Mouse (Mus musculus) embryonic facial prominence, embryonic 11.5 days (tissue): ENCODE data around the gene Usp36. TPM values are rescaled to one million over a fixed set of nuclear protein-coding genes. Genes with fewer than 3 reads are reported as not detected.

Source experiments
- ATAC-seq: fragments of 200-750 bp; cut with Nextera tagmentation; replicated peaks from 2 replicates; pipeline ENCODE4 v1.8.0; 2017; ENCODE audit warnings: low read depth; ENCODE audit not compliant: insufficient number of reproducible peaks, low FRiP score, low TSS enrichment
- DNase-seq: peaks from one replicate; pipeline ENCODE4 v3.0.0-alpha.2; 2015; ENCODE audit warnings: low spot score
- H3K27ac ChIP-seq: fragments of 300-500 bp; sonication (generic); replicated peaks from 2 replicates; pipeline ENCODE4 v1.5.1; 2014; ENCODE audit warnings: mild to moderate bottlenecking, low read depth, low read length, control low read depth
- H3K27me3 ChIP-seq: fragments of 300-500 bp; sonication (generic); 2 replicates; pipeline ENCODE4 v1.6.1; 2014; ENCODE audit warnings: mild to moderate bottlenecking, low read length, moderate library complexity, mixed read lengths; ENCODE audit not compliant: control insufficient read depth, insufficient read depth
- H3K36me3 ChIP-seq: fragments of 300-500 bp; sonication (generic); replicated peaks from 2 replicates; pipeline ENCODE4 v1.6.1; 2014; ENCODE audit warnings: low read depth, mild to moderate bottlenecking, low read length, moderate library complexity, mixed read lengths; ENCODE audit not compliant: control insufficient read depth, insufficient read depth
- H3K4me1 ChIP-seq: fragments of 300-500 bp; sonication (generic); 2 replicates; pipeline ENCODE4 v1.6.1; 2014; ENCODE audit warnings: low read length, mixed read lengths; ENCODE audit not compliant: control insufficient read depth, insufficient read depth
- H3K4me2 ChIP-seq: fragments of 300-500 bp; sonication (generic); 2 replicates; pipeline ENCODE4 v1.6.1; 2014; ENCODE audit warnings: low read depth, mild to moderate bottlenecking, control low read depth, low read length, moderate library complexity
- H3K4me3 ChIP-seq: fragments of 300-500 bp; sonication (generic); 2 replicates; pipeline ENCODE4 v1.5.1; 2014; ENCODE audit warnings: low read depth, low read length, control low read depth
- H3K9ac ChIP-seq: fragments of 300-500 bp; sonication (generic); replicated peaks from 2 replicates; pipeline ENCODE4 v1.6.1; 2014; ENCODE audit warnings: mild to moderate bottlenecking, control low read depth, low read length
- H3K9me3 ChIP-seq: fragments of 300-500 bp; sonication (generic); replicated peaks from 2 replicates; pipeline ENCODE4 v1.6.1; 2016; ENCODE audit warnings: mild to moderate bottlenecking, low read length, inconsistent platforms, mixed read lengths; ENCODE audit not compliant: control insufficient read depth
- WGBS: fragments of 180-500 bp; shearing (Covaris S2); extraction: QIAGEN DNeasy Blood & Tissue Kit; methylation state at CpG from one replicate; pipeline ENCODE4 v1.1.7; 2014; 5-methylcytosine and 5-hydroxymethylcytosine counted together
- polyA plus RNA-seq: library from polyadenylated mRNA; unstranded; fragments of >200 nt; fragmentation: Nextera tagmentation; extraction: Ambion mirVana; gene quantifications from 2 replicates; pipeline ENCODE4 v1.2.1, GENCODE M21; 2014

Usp36 gene
- polyA plus RNA-seq, 1 experiment from 2014 or later, result 8.1 TPM

DNA sequence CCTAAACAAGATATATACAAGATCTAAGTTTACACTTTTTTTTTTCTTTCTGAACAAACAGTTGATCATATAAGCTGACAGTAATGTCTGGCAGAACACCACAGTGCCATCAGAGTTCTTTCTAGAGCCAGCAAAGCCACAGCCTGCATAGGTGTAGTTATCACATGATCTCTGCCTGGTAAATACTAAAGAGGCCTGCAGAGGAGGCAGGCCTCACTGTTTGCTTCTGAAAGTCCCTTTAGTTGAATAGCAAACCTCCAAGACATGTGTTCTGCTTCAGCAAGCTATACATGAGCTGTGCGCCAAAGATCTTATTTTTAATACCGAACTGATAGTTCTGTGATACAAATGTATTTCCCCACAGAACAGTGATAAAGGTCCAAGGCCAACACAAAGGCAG is 44.9 kb downstream of the Usp36 start:
- no peak for DNase-seq
- no peak for ATAC-seq
- Histone ChIP-seq H3K27ac (no peak overlapping the region), H3K27me3 (no peaks in the 10 kb centered on the region), H3K9ac (no peak overlapping the region), H3K36me3 (no peaks in the 10 kb centered on the region), H3K4me1 (peaks cover 10% of the 10 kb centered on the region), H3K4me2 (no peak overlapping the region), H3K9me3 (no peaks in the 10 kb centered on the region), H3K4me3 (no peak overlapping the region)
- 91% methylated on average over 2 of the region's 2 CpGs for WGBS

DNA sequence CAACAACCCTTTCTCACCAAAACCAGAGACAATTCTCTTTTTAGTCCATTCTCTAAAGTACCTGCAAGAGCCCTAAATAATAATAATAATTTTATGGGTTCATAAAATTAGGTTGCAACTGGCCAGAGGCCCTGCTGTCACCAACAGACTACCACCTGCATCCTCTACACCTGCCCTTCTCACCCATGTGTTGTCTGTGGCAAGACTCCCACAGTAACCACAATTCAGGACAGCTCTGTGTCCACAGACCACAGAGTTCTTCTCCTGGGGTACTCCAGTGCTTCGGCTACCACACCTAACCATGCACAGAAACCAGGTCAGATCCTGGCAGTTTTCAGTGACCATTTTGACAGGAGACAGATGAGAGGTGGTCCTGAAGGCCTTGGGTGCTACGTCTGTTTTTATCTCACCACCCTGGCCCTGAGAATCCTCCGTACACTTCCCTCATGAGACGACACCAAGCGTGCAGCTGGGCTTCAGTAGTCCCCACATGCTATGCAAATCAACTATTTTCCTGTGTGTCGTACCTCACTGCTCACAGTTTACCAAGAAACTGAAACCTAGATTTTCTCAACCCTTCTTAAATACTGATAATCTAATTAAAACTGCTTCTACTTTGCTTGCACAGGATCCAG is 46.3 kb downstream of the Usp36 start:
- ATAC-seq (no peak), DNase-seq (no peak)
- Histone ChIP-seq H3K36me3 (no peaks in the 10 kb centered on the region), H3K4me2 (no peak overlapping the region), H3K9ac (no peak overlapping the region), H3K4me3 (no peak overlapping the region), H3K27me3 (no peaks in the 10 kb centered on the region), H3K4me1 (peaks cover 18% of the 10 kb centered on the region), H3K27ac (no peak overlapping the region), H3K9me3 (no peaks in the 10 kb centered on the region)
- 90% methylated on average over 6 of the region's 6 CpGs for WGBS

DNA sequence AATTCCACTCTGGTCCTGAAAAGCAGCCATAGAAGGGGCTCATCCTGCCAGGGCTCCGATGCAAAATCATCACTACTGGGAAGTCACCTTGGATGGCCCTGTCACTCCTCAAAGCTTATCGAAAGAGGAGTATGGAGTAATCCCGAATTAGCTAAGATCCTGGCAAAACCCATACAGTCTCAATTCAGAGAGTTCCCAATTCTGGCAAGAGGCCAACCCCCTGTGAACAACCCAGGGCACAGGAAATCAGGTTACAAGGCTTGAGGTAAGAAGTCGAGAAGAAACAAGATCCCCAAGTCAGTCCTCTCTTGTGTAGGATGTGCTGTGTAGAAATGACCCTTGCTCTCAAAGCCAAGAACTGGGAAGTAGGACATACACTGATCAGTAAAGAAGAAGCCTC is 47.5 kb downstream of the Usp36 start:
- no peak overlapping the region for H3K9ac ChIP-seq
- H3K9me3 ChIP-seq, result no peaks in the 10 kb centered on the region
- no peak for DNase-seq
- no peaks in the 10 kb centered on the region for H3K36me3 ChIP-seq
- H3K4me1 ChIP-seq, result peaks cover 18% of the 10 kb centered on the region
- H3K27me3 ChIP-seq, result no peaks in the 10 kb centered on the region
- ATAC-seq, result no peak
- 76% methylated on average over 4 of the region's 4 CpGs for WGBS
- H3K27ac ChIP-seq, result no peak overlapping the region
- H3K4me2 ChIP-seq, result no peak overlapping the region
- no peak overlapping the region for H3K4me3 ChIP-seq

DNA sequence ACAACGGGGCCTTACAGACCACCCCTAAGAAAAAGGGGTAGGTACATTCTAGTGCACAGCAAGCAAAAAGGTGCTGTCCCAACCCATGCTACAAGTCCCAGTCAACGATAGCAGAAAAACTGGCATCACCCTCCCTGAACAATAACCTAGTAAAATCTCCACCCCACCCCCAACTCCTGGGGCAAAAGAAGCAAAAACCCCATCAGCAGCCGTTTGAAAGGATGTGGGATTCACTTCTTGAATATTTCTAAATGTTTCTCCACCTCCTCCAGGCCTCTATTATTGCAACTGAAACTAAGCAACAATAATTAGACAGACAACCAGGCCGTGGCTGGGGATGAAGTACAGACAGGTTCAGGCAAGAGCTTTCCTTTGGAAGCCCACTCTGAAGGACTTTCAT is 49.7 kb downstream of the Usp36 start:
- H3K9me3 ChIP-seq, result no peaks in the 10 kb centered on the region
- no peak overlapping the region for H3K4me2 ChIP-seq
- peak overlapping the region; percentile 52 for H3K9ac ChIP-seq
- no peaks in the 10 kb centered on the region for H3K36me3 ChIP-seq
- no peak overlapping the region for H3K4me3 ChIP-seq
- H3K4me1 ChIP-seq, result peaks cover 12% of the 10 kb centered on the region
- WGBS, result 59% methylated on average over 4 of the region's 4 CpGs
- H3K27me3 ChIP-seq, result no peaks in the 10 kb centered on the region
- peak; percentile 7; the same call in 1 of the 2 replicates for ATAC-seq
- no peak for DNase-seq
- peak overlapping the region; percentile 92 for H3K27ac ChIP-seq

DNA sequence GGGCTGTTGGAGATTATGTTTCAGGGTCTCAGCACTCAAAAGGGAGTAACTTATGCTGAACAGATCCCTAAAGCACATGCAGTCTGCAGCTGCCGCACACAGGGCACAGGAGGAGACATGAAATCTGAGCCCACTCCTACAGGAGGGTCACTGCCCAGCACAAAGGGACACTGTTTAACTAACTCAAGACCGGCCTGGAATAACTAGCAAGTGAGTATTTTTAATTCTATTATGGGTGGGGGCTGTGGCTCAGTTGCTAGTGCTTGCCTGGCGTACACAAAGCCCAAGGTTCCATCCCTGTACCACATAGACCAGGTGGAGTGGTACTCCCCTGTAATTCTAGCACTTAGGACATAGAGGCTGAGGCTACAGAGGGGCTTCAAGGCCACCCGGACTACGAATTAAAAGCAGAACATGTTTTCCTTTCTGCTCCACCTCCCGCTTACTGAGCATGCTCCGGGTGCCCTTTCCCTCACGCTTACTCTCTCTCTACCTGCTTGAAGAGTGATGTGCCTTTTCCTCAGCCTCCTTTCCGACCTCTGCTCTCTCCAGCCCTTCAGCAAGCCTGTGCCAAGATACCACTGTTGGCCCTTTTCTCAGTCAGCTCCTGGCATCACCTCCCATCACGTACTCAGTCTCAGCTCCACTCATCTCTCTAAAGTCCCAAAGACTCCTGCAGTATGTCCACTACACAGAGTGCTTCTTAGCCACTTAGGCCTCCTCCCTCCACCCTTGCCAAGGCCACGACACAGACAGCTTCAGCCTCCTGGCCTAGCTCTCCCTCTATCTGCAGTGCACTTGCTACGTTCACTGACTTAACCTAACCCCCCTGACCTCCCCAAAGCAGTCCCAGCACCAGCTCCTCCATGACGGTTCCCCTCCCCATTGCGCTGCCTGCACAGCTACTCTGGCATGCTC is 50.5 kb downstream of the Usp36 start:
- peak; percentile 87 for DNase-seq
- H3K4me3 ChIP-seq, result no peak overlapping the region
- peak overlapping the region; percentile 31 for H3K4me2 ChIP-seq
- peaks cover 12% of the 10 kb centered on the region for H3K4me1 ChIP-seq
- H3K9me3 ChIP-seq, result no peaks in the 10 kb centered on the region
- H3K27ac ChIP-seq, result peak overlapping the region; percentile 92
- peak overlapping the region; percentile 52 for H3K9ac ChIP-seq
- ATAC-seq, result peak; percentile 88
- H3K36me3 ChIP-seq, result no peaks in the 10 kb centered on the region
- H3K27me3 ChIP-seq, result no peaks in the 10 kb centered on the region
- WGBS, result 21% methylated on average over 14 of the region's 14 CpGs

DNA sequence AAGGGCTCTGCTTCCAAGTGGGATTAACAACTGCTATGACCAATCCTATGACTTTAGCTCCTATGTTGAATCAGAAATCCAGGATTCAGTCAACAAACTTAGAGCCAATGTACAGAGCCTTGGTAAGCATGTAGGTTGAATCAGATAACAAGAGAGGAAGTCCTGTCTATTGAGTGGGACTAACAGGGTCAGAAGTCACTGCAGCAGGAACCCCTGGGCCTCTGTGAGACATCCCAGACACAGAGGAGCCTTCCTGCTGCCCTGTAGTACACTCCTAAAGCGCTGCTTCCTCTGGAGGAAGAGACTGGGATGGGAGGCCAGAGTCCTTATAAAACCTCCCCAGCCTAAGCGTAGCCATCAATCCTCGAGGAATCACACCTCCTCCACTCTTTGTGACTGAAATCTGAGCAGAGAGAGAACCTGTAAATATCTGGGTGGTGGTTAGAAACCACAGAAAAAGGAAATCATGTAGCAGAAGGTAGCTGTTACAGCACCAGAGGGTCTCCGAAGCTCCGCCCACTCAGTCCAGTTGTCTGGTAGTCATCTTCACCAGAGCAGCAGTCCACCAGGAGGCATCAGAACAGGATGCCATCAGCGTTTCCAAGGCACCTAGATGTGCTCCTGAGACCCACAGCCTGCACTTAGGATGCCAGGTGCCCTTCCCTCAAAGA is 53.4 kb downstream of the Usp36 start:
- 60% methylated on average over 6 of the region's 6 CpGs for WGBS
- Histone ChIP-seq H3K9me3 (no peaks in the 10 kb centered on the region), H3K9ac (no peak overlapping the region), H3K4me2 (no peak overlapping the region), H3K36me3 (no peaks in the 10 kb centered on the region), H3K4me1 (peaks cover 10% of the 10 kb centered on the region), H3K27me3 (no peaks in the 10 kb centered on the region), H3K4me3 (no peak overlapping the region), H3K27ac (no peak overlapping the region)
- DNase-seq (no peak), ATAC-seq (no peak)

DNA sequence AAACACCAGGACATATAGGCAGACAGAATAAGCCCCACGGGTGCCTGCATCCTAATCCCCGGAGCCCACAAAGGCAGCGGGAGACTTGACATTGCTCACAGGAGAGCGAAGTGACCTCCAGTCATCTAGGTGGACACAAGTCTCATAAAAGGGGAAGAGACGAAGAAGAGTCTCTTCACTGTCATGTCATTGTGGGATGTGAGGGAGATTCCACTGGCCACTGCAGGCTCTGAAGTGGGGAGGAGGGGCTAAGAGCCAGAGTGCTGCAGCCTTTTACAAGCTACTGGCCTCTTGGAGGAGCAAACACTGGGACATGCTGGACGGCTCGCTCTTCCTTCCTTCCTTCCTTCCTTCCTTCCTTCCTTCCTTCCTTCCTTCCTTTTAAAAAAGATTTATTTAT is 55.1 kb downstream of the Usp36 start:
- no peaks in the 10 kb centered on the region for H3K27me3 ChIP-seq
- H3K4me3 ChIP-seq, result no peak overlapping the region
- 86% methylated on average over 7 of the region's 7 CpGs for WGBS
- no peak for ATAC-seq
- H3K4me2 ChIP-seq, result no peak overlapping the region
- no peaks in the 10 kb centered on the region for H3K9me3 ChIP-seq
- H3K4me1 ChIP-seq, result peaks cover 5% of the 10 kb centered on the region
- H3K27ac ChIP-seq, result no peak overlapping the region
- no peak overlapping the region for H3K9ac ChIP-seq
- H3K36me3 ChIP-seq, result no peaks in the 10 kb centered on the region
- no peak for DNase-seq

DNA sequence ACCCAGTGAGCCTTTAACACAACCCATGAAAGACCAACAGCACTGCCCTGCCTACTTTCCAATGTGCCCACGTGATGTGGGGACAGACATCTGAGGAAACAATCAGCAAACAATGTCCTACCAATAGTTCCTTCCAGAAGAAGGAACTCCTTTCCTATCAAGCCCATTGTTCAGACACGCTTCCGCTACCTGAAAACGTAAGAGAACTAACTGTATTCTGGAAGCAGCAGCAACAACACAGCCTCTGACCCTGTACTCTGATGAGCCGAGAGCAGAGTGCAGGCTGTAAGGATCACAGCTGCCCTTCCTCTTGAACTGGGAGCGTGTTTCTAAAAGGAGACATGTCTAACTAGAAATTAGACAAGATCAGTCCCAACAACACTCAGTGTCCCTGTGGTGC is 55.5 kb downstream of the Usp36 start:
- Histone ChIP-seq H3K27ac (no peak overlapping the region), H3K9ac (no peak overlapping the region), H3K27me3 (no peaks in the 10 kb centered on the region), H3K36me3 (no peaks in the 10 kb centered on the region), H3K4me3 (no peak overlapping the region), H3K4me2 (no peak overlapping the region), H3K4me1 (peaks cover 1% of the 10 kb centered on the region; the same call in 1 of the 2 replicates), H3K9me3 (no peaks in the 10 kb centered on the region)
- WGBS, result 83% methylated on average over 6 of the region's 6 CpGs
- DNase-seq (no peak), ATAC-seq (no peak)
